Mouse (Mus musculus) thymus, adult 2 months (tissue): Measurements from ENCODE around the gene Cdip1. TPM values are rescaled to one million over a fixed set of nuclear protein-coding genes. Genes with fewer than 3 reads are reported as not detected.

Experiments used
- DNase-seq: peaks from one replicate; pipeline ENCODE4 v3.0.0; 2021
- H3K27ac ChIP-seq: fragments of 200-500 bp; 2 replicates; pipeline ENCODE4 v1.5.1; 2012; ENCODE audit warnings: low read length, control low read depth; ENCODE audit not compliant: control insufficient read depth, insufficient read depth
- H3K27me3 ChIP-seq: fragments of 200-500 bp; 2 replicates; pipeline ENCODE4 v1.6.1; 2012; ENCODE audit warnings: mild to moderate bottlenecking, low read length, moderate library complexity, mixed read lengths; ENCODE audit not compliant: control insufficient read depth, insufficient read depth
- H3K36me3 ChIP-seq: fragments of 200-500 bp; 2 replicates; pipeline ENCODE4 v1.6.1; 2012; ENCODE audit warnings: mild to moderate bottlenecking, low read length, moderate library complexity; ENCODE audit not compliant: control insufficient read depth, insufficient read depth
- H3K4me1 ChIP-seq: fragments of 200-500 bp; replicated peaks from 2 replicates; pipeline ENCODE4 v1.6.1; 2012; ENCODE audit warnings: low read length; ENCODE audit not compliant: control insufficient read depth, insufficient read depth
- H3K4me3 ChIP-seq: fragments of 200-500 bp; 2 replicates; pipeline ENCODE4 v1.5.1; 2012; ENCODE audit warnings: mild to moderate bottlenecking, low read length, control low read depth, moderate library complexity; ENCODE audit not compliant: control insufficient read depth, insufficient read depth
- CTCF ChIP-seq: fragments of 200-500 bp; IDR thresholded peaks from 2 replicates; pipeline ENCODE4 v1.5.1; 2012; ENCODE audit warnings: mild to moderate bottlenecking, control low read depth, low read length, moderate library complexity, borderline replicate concordance; ENCODE audit not compliant: control insufficient read depth, poor library complexity, insufficient read depth; ENCODE audit errors: extremely low read depth
- POLR2A ChIP-seq: fragments of 200-500 bp; IDR thresholded peaks from 2 replicates; pipeline ENCODE4 v1.6.1; 2012; ENCODE audit warnings: mild to moderate bottlenecking, low read length, control low read depth, moderate library complexity; ENCODE audit not compliant: control insufficient read depth, poor library complexity, insufficient read depth; ENCODE audit errors: extremely low read depth
- WGBS: fragments of 180-500 bp; shearing (Covaris S2); methylation state at CpG from one replicate; pipeline ENCODE4 v1.1.7; 2018; 5-methylcytosine and 5-hydroxymethylcytosine counted together
- polyA plus RNA-seq: library from polyadenylated mRNA; depleted of rRNA; stranded (reverse); fragments of >200 nt; gene quantifications from 2 replicates; pipeline ENCODE4 v1.2.3, GENCODE M21; 2012

Gene Cdip1
- polyA plus RNA-seq, 1 experiment = 112 TPM

GRCm38 (mm10) chr16:4718753-4719518, 71.2 kb downstream of the Cdip1 start, which contains the start of gene Nmral1:
TSS of gene Nmral1 (minus strand) at chr16:4719356.
- DNase-seq = peak; percentile 63
- 25% methylated on average over 33 of the region's 33 CpGs for WGBS
- Histone ChIP-seq H3K27ac (no peak within 1 kb of the TSS), H3K4me1 (peaks cover 12% of the 10 kb centered on the region), H3K27me3 (no peaks in the 10 kb centered on the region), H3K36me3 (no peaks in the 10 kb centered on the region), H3K4me3 (peak within 1 kb of the TSS; percentile 71)
- TF ChIP-seq CTCF = no peak
- TF ChIP-seq POLR2A = no peak

GRCm38 (mm10) chr16:4717866-4718265, 72.2 kb downstream of the Cdip1 start:
- TF ChIP-seq POLR2A = no peak
- no peak for TF ChIP-seq CTCF
- WGBS = 47% methylated on average over 3 of the region's 3 CpGs
- Histone ChIP-seq H3K36me3 (no peaks in the 10 kb centered on the region), H3K27me3 (no peaks in the 10 kb centered on the region), H3K4me1 (peaks cover 6% of the 10 kb centered on the region), H3K27ac (no peak overlapping the region), H3K4me3 (peak overlapping the region; percentile 23; the same call in 1 of the 2 replicates)
- DNase-seq = no peak

- TF ChIP-seq POLR2A (no peak), CTCF (no peak)
- Histone ChIP-seq H3K4me3 (no peak overlapping the region), H3K36me3 (no peaks in the 10 kb centered on the region), H3K27ac (no peak overlapping the region), H3K4me1 (no peaks in the 10 kb centered on the region), H3K27me3 (no peaks in the 10 kb centered on the region)
- DNase-seq = no peak
- WGBS = 93% methylated on average over 17 of the region's 17 CpGs
These were observed 76.0 kb downstream of the Cdip1 start for GRCm38 (mm10) chr16:4713861-4714710.

GRCm38 (mm10) chr16:4711173-4711572, 78.9 kb downstream of the Cdip1 start:
- 98% methylated on average over 4 of the region's 4 CpGs for WGBS
- no peak for TF ChIP-seq POLR2A
- no peak for TF ChIP-seq CTCF
- H3K27me3 ChIP-seq = no peaks in the 10 kb centered on the region

GRCm38 (mm10) chr16:4705541-4705940, 84.6 kb downstream of the Cdip1 start:
- Histone ChIP-seq H3K4me3 (no peak overlapping the region), H3K27ac (no peak overlapping the region), H3K36me3 (peaks cover 53% of the 10 kb centered on the region), H3K27me3 (no peaks in the 10 kb centered on the region), H3K4me1 (no peaks in the 10 kb centered on the region)
- TF ChIP-seq CTCF = no peak
- no peak for TF ChIP-seq POLR2A
- DNase-seq = no peak
- WGBS = 87% methylated on average over 4 of the region's 4 CpGs

More at GRCm38 (mm10) chr16:4711173-4711572, 78.9 kb downstream of the Cdip1 start:
- Histone ChIP-seq H3K4me3 (no peak overlapping the region), H3K36me3 (peaks cover 14% of the 10 kb centered on the region), H3K4me1 (no peaks in the 10 kb centered on the region), H3K27ac (no peak overlapping the region)
- DNase-seq = no peak

- Histone ChIP-seq H3K4me1 (no peaks in the 10 kb centered on the region), H3K36me3 (peaks cover 72% of the 10 kb centered on the region), H3K27ac (no peak overlapping the region), H3K27me3 (no peaks in the 10 kb centered on the region), H3K4me3 (no peak overlapping the region)
- TF ChIP-seq CTCF (no peak), POLR2A (no peak)
- WGBS = 95% methylated on average over 1 of the region's 1 CpGs
- DNase-seq = no peak
These were observed 87.4 kb downstream of the Cdip1 start for GRCm38 (mm10) chr16:4702646-4703045.
